Mouse (Mus musculus) heart, embryonic 11.5 days (tissue): ENCODE measurements at regions not wholly inside any gene's neighbourhood (a gene's known extent, or its start where the extent isn't known, plus 50 kb on each side); places are given as distances from the start of the nearest gene placed in this dataset.

ENCODE experiments used
- ATAC-seq: fragments of 200-750 bp; cut with Nextera tagmentation; replicated peaks from 2 replicates; pipeline ENCODE4 v1.8.0; 2017; ENCODE audit warnings: moderate library complexity; ENCODE audit not compliant: insufficient number of reproducible peaks, low FRiP score, low TSS enrichment
- H3K27ac ChIP-seq: fragments of 300-500 bp; sonication (generic); 2 replicates; pipeline ENCODE4 v1.5.1; 2014; ENCODE audit warnings: mild to moderate bottlenecking, low read depth, low read length
- H3K27me3 ChIP-seq: fragments of 300-500 bp; sonication (generic); 2 replicates; pipeline ENCODE4 v1.6.1; 2014; ENCODE audit warnings: mild to moderate bottlenecking, low read length, mixed read lengths; ENCODE audit not compliant: control insufficient read depth, insufficient read depth
- H3K36me3 ChIP-seq: fragments of 300-500 bp; sonication (generic); 2 replicates; pipeline ENCODE4 v1.6.1; 2014; ENCODE audit warnings: mild to moderate bottlenecking, low read length, moderate library complexity, mixed read lengths; ENCODE audit not compliant: control insufficient read depth, insufficient read depth
- H3K4me1 ChIP-seq: fragments of 300-500 bp; sonication (generic); 2 replicates; pipeline ENCODE4 v1.6.1; 2014; ENCODE audit warnings: low read length; ENCODE audit not compliant: control insufficient read depth, insufficient read depth
- H3K4me2 ChIP-seq: fragments of 300-500 bp; sonication (generic); 2 replicates; pipeline ENCODE4 v1.6.1; 2014; ENCODE audit warnings: mild to moderate bottlenecking, moderate library complexity
- H3K4me3 ChIP-seq: fragments of 300-500 bp; sonication (generic); 2 replicates; pipeline ENCODE4 v1.5.1; 2014; ENCODE audit warnings: low read depth, low read length
- H3K9ac ChIP-seq: fragments of 300-500 bp; sonication (generic); 2 replicates; pipeline ENCODE4 v1.6.1; 2014; ENCODE audit warnings: mild to moderate bottlenecking, low read depth, low read length, moderate library complexity
- H3K9me3 ChIP-seq: fragments of 300-500 bp; sonication (generic); replicated peaks from 2 replicates; pipeline ENCODE4 v1.6.1; 2016; ENCODE audit warnings: low read length; ENCODE audit not compliant: control insufficient read depth
- WGBS: fragments of 180-500 bp; shearing (Covaris S2); extraction: QIAGEN DNeasy Blood & Tissue Kit; methylation state at CpG from one replicate; pipeline ENCODE4 v1.1.7; 2014; ENCODE audit not compliant: insufficient replicate concordance; 5-methylcytosine and 5-hydroxymethylcytosine counted together

DNA sequence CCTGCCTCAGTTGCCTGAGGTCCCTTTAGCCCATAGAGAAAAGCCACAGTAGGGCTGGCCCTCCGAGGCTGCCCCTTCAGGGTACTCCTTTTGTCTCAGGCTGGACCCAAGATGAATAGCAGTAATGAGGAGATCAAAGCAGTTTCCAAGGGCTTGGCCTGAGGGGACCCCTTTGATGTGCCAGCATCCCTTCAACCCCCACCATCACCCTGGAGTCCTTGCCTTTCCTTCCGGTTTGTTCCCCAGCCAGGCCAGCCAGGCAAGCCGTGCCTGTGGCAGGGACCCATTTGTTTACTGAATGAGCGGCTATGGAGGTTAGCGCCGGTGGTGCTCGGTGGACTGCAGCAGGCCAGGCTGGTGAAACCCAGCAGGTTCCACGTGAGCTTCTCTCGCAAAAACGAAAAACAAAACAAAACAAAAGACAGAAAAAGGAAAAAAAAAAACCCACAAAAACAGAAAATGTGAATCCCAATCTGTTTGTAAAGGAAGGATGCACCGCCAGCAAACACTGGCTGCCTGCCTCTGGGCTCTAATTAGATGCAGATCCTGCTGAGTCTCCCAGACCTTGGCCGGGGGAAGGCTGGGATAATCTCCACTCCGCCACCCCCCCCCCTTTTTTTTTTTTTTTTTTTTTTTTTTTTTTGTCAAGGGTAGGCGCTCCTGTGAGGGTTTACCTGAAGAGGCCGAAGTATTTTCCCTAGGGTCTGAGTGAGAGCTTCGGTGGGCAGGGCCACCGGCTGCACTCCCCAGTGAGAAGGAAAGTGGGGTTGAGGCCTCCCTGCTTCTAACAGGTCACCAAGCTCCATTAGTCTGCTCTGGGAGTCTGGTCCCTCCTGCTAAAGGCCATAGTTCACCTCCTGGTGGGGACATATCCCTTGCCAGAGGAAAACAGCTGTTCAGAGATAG, 127.8 kb upstream of the Bcor start:
- H3K4me1 ChIP-seq = peaks cover 3% of the 10 kb centered on the region; the same call in 1 of the 2 replicates
- no peak overlapping the region for H3K4me3 ChIP-seq
- no peak overlapping the region for H3K27ac ChIP-seq
- H3K36me3 ChIP-seq = no peaks in the 10 kb centered on the region
- no peak overlapping the region for H3K9ac ChIP-seq
- no peak overlapping the region for H3K4me2 ChIP-seq
- H3K9me3 ChIP-seq = no peaks in the 10 kb centered on the region
- no peak for ATAC-seq
- peaks cover 13% of the 10 kb centered on the region for H3K27me3 ChIP-seq
- 27% methylated on average over 17 of the region's 17 CpGs for WGBS

DNA sequence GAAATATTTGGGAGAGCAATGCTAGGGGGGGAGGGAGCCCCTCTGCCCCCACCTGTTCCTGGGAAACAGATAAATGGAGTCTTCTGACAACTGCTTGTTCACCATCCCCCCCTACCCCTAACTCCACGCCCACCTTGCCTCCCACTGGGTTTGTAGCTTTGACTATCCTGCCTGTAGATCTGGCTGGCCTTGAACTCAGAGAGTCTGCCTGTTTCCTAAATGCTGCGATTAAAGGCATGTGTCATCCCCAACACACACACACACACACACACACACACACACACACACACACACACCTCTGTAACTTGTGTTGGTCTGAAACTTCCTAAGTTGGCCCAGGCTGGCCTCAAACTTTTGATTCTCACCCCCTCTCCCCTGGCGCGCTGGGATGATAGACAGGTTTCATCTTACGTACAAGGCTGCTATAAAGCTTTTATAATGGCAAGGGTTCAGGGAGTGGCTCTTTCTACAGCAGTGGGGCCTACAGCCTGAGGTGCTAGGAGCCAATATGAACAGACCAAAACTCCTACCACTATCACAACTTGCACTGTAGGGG, 128.5 kb upstream of the Bcor start:
- H3K27me3 ChIP-seq = peaks cover 13% of the 10 kb centered on the region
- 41% methylated on average over 5 of the region's 5 CpGs for WGBS

GRCm38 (mm10) chrX:12293146-12293545, 133.0 kb upstream of the Bcor start:
- Histone ChIP-seq H3K4me1 (no peaks in the 10 kb centered on the region), H3K36me3 (no peaks in the 10 kb centered on the region), H3K4me3 (no peak overlapping the region), H3K27ac (no peak overlapping the region), H3K27me3 (peaks cover 10% of the 10 kb centered on the region), H3K9ac (no peak overlapping the region), H3K4me2 (no peak overlapping the region), H3K9me3 (no peaks in the 10 kb centered on the region)
- ATAC-seq = no peak
- WGBS = 30% methylated on average over 2 of the region's 2 CpGs

More for the DNA sequence above, 128.5 kb upstream of the Bcor start:
- no peak for ATAC-seq
- Histone ChIP-seq H3K9me3 (no peaks in the 10 kb centered on the region), H3K4me2 (no peak overlapping the region), H3K4me3 (no peak overlapping the region), H3K27ac (no peak overlapping the region), H3K9ac (no peak overlapping the region), H3K36me3 (no peaks in the 10 kb centered on the region), H3K4me1 (peaks cover 3% of the 10 kb centered on the region; the same call in 1 of the 2 replicates)

DNA sequence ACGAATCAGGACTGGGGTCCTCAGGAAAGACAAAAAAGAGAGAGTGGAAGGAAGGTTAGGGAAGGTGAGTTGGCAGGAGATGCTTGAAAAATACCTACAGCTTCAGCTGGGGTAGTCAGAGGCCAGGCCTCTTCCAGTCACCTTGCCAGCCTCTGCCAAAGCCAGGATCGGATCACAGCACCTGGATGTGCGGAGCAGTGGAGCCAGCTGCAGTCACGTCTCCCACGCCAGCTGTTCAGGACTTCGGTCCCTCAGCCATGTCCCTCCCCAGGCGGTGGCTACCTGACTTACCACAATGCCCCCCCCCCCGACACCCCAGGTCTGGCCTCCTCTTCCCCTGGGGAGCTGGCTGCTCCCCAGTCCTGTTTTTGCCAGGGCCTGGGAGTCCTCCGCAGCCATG, 134.3 kb upstream of the Bcor start:
- no peaks in the 10 kb centered on the region for H3K4me1 ChIP-seq
- no peak for ATAC-seq
- no peak overlapping the region for H3K4me2 ChIP-seq
- H3K9me3 ChIP-seq = no peaks in the 10 kb centered on the region
- no peak overlapping the region for H3K27ac ChIP-seq
- no peak overlapping the region for H3K4me3 ChIP-seq
- H3K27me3 ChIP-seq = peaks cover 7% of the 10 kb centered on the region; the same call in 1 of the 2 replicates
- no peak overlapping the region for H3K9ac ChIP-seq
- no peaks in the 10 kb centered on the region for H3K36me3 ChIP-seq
- 50% methylated on average over 9 of the region's 9 CpGs for WGBS

DNA sequence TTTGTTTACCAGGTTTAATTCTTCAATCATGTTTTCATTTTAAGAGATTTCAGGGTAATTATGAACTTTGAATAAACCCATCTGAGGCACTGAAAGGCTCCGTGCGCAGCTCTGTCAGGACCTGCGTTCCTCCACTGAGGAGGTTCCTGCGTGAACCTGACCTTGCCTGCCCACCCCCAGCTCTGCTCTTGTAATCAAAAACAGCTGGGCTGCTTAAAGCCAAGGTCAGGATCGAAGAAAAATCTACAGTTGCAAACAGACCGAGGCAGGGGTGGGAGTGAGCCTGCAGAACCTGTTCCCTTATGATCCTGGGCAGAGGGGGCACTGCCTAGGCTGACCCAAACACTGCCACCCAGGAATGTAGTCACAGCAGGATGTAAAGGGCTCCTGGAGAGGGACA, 134.8 kb upstream of the Bcor start:
- H3K9ac ChIP-seq = no peak overlapping the region
- H3K27me3 ChIP-seq = peaks cover 7% of the 10 kb centered on the region; the same call in 1 of the 2 replicates
- H3K4me1 ChIP-seq = no peaks in the 10 kb centered on the region
- H3K27ac ChIP-seq = no peak overlapping the region
- H3K4me2 ChIP-seq = no peak overlapping the region
- H3K4me3 ChIP-seq = no peak overlapping the region
- 47% methylated on average over 6 of the region's 6 CpGs for WGBS
- no peak for ATAC-seq
- no peaks in the 10 kb centered on the region for H3K36me3 ChIP-seq
- no peaks in the 10 kb centered on the region for H3K9me3 ChIP-seq

- Histone ChIP-seq H3K27ac (no peak overlapping the region), H3K27me3 (peaks cover 7% of the 10 kb centered on the region; the same call in 1 of the 2 replicates), H3K4me3 (no peak overlapping the region), H3K4me1 (no peaks in the 10 kb centered on the region), H3K4me2 (no peak overlapping the region), H3K9me3 (no peaks in the 10 kb centered on the region), H3K9ac (no peak overlapping the region), H3K36me3 (no peaks in the 10 kb centered on the region)
- 56% methylated on average over 9 of the region's 9 CpGs for WGBS
- peak; percentile 65 for ATAC-seq
Observed at GRCm38 (mm10) chrX:12296264-12297053, 136.3 kb upstream of the Bcor start.

- no peak overlapping the region for H3K27ac ChIP-seq
- H3K4me2 ChIP-seq = no peak overlapping the region
- no peaks in the 10 kb centered on the region for H3K36me3 ChIP-seq
- no peak overlapping the region for H3K4me3 ChIP-seq
- no peak for ATAC-seq
- no peaks in the 10 kb centered on the region; the same call in 1 of the 2 replicates for H3K4me1 ChIP-seq
- WGBS = 85% methylated on average over 5 of the region's 5 CpGs
- H3K27me3 ChIP-seq = peaks cover 3% of the 10 kb centered on the region; the same call in 1 of the 2 replicates
- no peaks in the 10 kb centered on the region for H3K9me3 ChIP-seq
- H3K9ac ChIP-seq = no peak overlapping the region
Observed at GRCm38 (mm10) chrX:12298609-12299008, 138.5 kb upstream of the Bcor start.

GRCm38 (mm10) chrX:12299236-12299635, 139.1 kb upstream of the Bcor start:
- H3K9me3 ChIP-seq = no peaks in the 10 kb centered on the region
- no peak for ATAC-seq
- no peak overlapping the region for H3K9ac ChIP-seq
- H3K36me3 ChIP-seq = no peaks in the 10 kb centered on the region
- H3K27me3 ChIP-seq = peaks cover 3% of the 10 kb centered on the region; the same call in 1 of the 2 replicates
- no peak overlapping the region for H3K4me2 ChIP-seq
- H3K4me1 ChIP-seq = no peaks in the 10 kb centered on the region; the same call in 1 of the 2 replicates
- 87% methylated on average over 11 of the region's 11 CpGs for WGBS
- no peak overlapping the region for H3K4me3 ChIP-seq
- no peak overlapping the region for H3K27ac ChIP-seq
